Mouse (Mus musculus) midbrain, embryonic 11.5 days (tissue): ENCODE measurements around the gene Msi1. TPM values are rescaled to one million over a fixed set of nuclear protein-coding genes. Genes with fewer than 3 reads are reported as not detected.

Source experiments
- ATAC-seq: fragments of 200-750 bp; cut with Nextera tagmentation; 2 replicates; pipeline ENCODE4 v1.8.0; 2017; ENCODE audit warnings: moderate TSS enrichment, moderate library complexity; ENCODE audit not compliant: low FRiP score
- DNase-seq: peaks from one replicate; pipeline ENCODE4 v3.0.0; 2015; ENCODE audit warnings: low spot score; ENCODE audit errors: missing footprints
- H3K27ac ChIP-seq: fragments of 300-500 bp; sonication (generic); 2 replicates; pipeline ENCODE4 v1.5.1; 2014; ENCODE audit warnings: low read depth, low read length
- H3K27me3 ChIP-seq: fragments of 300-500 bp; sonication (generic); 2 replicates; pipeline ENCODE4 v1.6.1; 2014; ENCODE audit warnings: mild to moderate bottlenecking, low read length, moderate library complexity, mixed read lengths; ENCODE audit not compliant: control insufficient read depth, insufficient read depth
- H3K36me3 ChIP-seq: fragments of 300-500 bp; sonication (generic); 2 replicates; pipeline ENCODE4 v1.6.1; 2014; ENCODE audit warnings: mild to moderate bottlenecking, low read length, moderate library complexity, mixed read lengths; ENCODE audit not compliant: control insufficient read depth, insufficient read depth
- H3K4me1 ChIP-seq: fragments of 300-500 bp; sonication (generic); 2 replicates; pipeline ENCODE4 v1.6.1; 2014; ENCODE audit warnings: low read length; ENCODE audit not compliant: control insufficient read depth, insufficient read depth
- H3K4me2 ChIP-seq: fragments of 300-500 bp; sonication (generic); 2 replicates; pipeline ENCODE4 v1.6.1; 2014; ENCODE audit warnings: mild to moderate bottlenecking, moderate library complexity
- H3K4me3 ChIP-seq: fragments of 300-500 bp; sonication (generic); 2 replicates; pipeline ENCODE4 v1.5.1; 2014; ENCODE audit warnings: low read depth, low read length
- H3K9ac ChIP-seq: fragments of 300-500 bp; sonication (generic); 2 replicates; pipeline ENCODE4 v1.6.1; 2014; ENCODE audit warnings: low read length
- H3K9me3 ChIP-seq: fragments of 300-500 bp; sonication (generic); 2 replicates; pipeline ENCODE4 v1.6.1; 2016; ENCODE audit warnings: low read length; ENCODE audit not compliant: control insufficient read depth
- WGBS: fragments of 180-500 bp; shearing (Covaris S2); extraction: QIAGEN DNeasy Blood & Tissue Kit; methylation state at CpG from one replicate; pipeline ENCODE4 v1.1.7; 2014; 5-methylcytosine and 5-hydroxymethylcytosine counted together
- polyA plus RNA-seq: library from polyadenylated mRNA; unstranded; fragments of >200 nt; fragmentation: Nextera tagmentation; extraction: Ambion mirVana; gene quantifications from 2 replicates; pipeline ENCODE4 v1.2.1, GENCODE M21; 2014

Msi1 gene
- polyA plus RNA-seq, 1 experiment from 2014 or later, result 227 TPM

DNA sequence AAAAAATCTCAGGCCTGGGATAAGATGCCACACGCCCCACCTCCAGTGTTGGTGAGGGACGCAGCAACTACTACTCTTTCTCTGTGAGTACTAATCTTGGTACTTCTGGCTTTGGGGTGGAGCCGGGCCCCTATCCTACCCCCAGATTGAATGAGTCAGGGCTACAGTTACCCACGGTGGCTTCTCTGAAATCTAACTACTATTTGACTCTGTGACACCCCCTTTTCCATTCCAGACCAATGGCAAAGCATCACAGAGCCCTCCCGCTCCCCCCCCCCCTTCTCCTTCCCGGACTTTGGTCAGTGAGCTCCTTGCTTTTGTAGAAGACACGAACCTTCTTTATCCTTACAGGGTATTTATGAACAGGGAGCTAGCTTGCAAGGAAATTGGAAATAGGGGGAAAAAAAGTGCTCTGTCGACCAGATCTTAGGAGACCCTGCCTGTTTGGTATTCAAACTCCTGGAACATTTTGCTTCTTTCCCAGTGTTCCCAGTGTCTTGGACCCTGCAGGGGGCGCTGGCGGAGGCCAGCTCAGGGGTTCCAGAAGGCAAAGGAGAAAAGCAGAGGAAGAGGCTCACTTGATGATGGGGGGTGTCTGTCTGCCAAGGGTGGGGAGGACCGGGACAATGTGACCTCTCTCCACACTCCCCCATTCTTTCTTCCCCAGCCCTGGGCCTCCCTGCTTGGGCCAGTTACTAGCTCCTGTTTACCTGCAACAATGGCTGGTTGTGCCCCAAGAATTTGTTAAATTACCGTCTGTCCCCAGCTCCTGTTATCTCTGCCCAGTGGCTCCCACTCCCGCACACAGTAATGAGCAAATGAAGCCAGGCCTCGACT lies 1.9 kb downstream of the Msi1 start:
- Histone ChIP-seq H3K27me3 (no peaks in the 10 kb centered on the region), H3K9me3 (no peaks in the 10 kb centered on the region), H3K9ac (peak overlapping the region; percentile 100), H3K27ac (peak overlapping the region; percentile 100), H3K4me3 (peak overlapping the region; percentile 100), H3K4me1 (peaks cover 58% of the 10 kb centered on the region), H3K4me2 (peak overlapping the region; percentile 100), H3K36me3 (peaks cover 16% of the 10 kb centered on the region)
- DNase-seq, result peak; percentile 96
- no peak for ATAC-seq
- WGBS, result 2% methylated on average over 14 of the region's 14 CpGs

DNA sequence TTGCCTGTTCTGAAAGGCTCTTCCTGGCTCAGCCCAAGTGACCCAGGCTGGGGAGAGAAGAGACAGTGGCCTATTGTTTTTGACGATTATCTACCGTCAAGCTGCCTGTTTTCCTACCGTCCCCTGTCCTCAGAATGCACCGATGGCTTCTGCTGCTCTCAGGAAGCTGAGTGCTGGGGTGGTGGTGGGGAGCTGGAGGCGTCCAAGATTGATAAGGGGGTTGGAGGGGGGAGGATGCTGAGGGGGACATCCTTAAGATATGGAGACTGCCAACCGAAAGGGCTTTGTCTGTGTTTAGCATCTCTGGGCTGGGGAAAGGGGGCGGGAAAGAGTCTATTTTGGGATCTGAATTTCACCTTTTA lies 2.5 kb downstream of the Msi1 start:
- Histone ChIP-seq H3K4me2 (peak overlapping the region; percentile 100), H3K36me3 (peaks cover 16% of the 10 kb centered on the region)
- DNase-seq, result no peak

DNA sequence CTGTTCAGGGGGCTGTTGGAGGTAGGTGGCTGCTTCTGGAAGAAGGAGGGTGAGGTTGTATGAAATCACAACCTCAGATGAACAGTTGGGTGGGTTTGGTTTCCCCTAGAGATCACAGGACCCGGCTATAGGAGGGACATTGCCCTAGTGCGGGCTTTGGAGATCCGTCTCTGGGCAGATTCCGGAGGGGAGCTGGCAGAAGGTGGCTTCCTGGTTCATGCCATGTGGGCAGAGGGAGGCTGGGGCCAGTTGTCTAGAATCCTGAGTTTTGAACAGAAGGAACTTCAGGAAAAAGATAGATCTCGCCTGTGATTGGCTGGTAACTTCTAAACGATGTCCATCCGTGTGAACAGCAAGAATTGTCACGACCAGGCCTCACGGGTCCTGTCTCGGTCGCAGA lies 3.0 kb downstream of the Msi1 start:
- DNase-seq (no peak), ATAC-seq (no peak)
- 50% methylated on average over 11 of the region's 11 CpGs for WGBS
- Histone ChIP-seq H3K9me3 (no peaks in the 10 kb centered on the region), H3K27me3 (no peaks in the 10 kb centered on the region), H3K4me3 (peak overlapping the region; percentile 100), H3K9ac (peak overlapping the region; percentile 100), H3K4me2 (peak overlapping the region; percentile 100), H3K36me3 (peaks cover 16% of the 10 kb centered on the region), H3K27ac (peak overlapping the region; percentile 100), H3K4me1 (peaks cover 62% of the 10 kb centered on the region)

More for the DNA sequence above, 2.5 kb downstream of the Msi1 start:
- peaks cover 59% of the 10 kb centered on the region for H3K4me1 ChIP-seq
- no peaks in the 10 kb centered on the region for H3K9me3 ChIP-seq
- peak overlapping the region; percentile 100 for H3K4me3 ChIP-seq
- no peaks in the 10 kb centered on the region for H3K27me3 ChIP-seq
- WGBS, result 11% methylated on average over 7 of the region's 7 CpGs
- peak overlapping the region; percentile 100 for H3K27ac ChIP-seq
- ATAC-seq, result no peak
- peak overlapping the region; percentile 100 for H3K9ac ChIP-seq

DNA sequence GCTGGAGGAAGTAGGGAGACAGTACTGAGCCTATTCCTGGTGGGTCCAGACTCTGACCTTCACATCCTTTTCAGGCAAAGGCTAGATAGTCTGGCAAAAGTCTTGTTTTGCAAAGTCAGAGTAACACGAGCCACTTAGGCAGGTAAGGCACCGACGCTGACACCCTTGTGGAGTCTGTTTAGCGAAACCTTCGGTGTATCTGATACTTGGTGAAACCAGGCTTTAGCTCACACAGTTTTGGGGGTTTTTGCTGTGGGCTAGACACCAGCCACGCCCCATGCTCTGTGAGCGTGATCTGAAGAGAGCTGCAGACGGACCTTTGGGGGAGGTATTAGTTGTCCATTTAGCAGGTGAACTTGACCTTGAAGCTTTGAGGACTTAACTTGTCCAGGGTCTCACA lies 3.8 kb downstream of the Msi1 start:
- Histone ChIP-seq H3K4me2 (peak overlapping the region; percentile 100), H3K27me3 (no peaks in the 10 kb centered on the region), H3K27ac (peak overlapping the region; percentile 100), H3K9ac (peak overlapping the region; percentile 100), H3K9me3 (no peaks in the 10 kb centered on the region), H3K4me1 (peaks cover 64% of the 10 kb centered on the region), H3K36me3 (peaks cover 18% of the 10 kb centered on the region), H3K4me3 (peak overlapping the region; percentile 100)
- peak; percentile 91 for DNase-seq
- ATAC-seq, result no peak
- 58% methylated on average over 8 of the region's 8 CpGs for WGBS

DNA sequence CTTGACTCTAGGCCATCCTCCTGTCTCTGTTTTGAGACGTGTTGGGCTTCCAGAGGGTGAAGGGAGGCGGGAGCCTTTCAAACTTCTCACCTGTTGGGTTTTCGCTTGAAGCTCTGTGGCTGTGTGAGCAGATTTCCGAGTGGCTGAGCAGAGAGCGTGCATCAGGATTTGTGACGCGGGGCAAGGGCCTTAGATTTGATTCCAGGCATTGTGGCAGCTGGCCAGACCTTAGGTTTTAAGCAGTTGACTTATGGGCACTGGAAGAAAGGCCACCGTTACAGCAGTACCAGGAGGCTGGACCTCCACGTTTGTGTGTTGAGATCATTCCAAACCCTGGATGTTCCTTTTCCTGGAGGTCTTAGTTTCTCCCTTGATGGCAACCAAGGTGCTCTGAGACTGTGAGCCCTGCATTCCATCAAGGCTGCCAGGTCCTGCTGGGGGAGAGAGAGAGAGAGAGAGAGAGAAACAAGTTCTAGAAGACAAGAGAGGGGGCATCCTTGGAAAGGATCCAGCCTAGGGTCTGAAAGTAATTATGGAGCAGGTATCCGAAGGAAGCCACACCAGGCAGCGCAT lies 5.0 kb downstream of the Msi1 start:
- Histone ChIP-seq H3K9me3 (no peaks in the 10 kb centered on the region), H3K27ac (peak overlapping the region; percentile 100), H3K36me3 (peaks cover 25% of the 10 kb centered on the region), H3K4me2 (peak overlapping the region; percentile 100), H3K4me1 (peaks cover 68% of the 10 kb centered on the region), H3K9ac (peak overlapping the region; percentile 100), H3K4me3 (peak overlapping the region; percentile 100), H3K27me3 (no peaks in the 10 kb centered on the region)
- WGBS, result 17% methylated on average over 11 of the region's 11 CpGs
- ATAC-seq (no peak), DNase-seq (peak; percentile 95)

DNA sequence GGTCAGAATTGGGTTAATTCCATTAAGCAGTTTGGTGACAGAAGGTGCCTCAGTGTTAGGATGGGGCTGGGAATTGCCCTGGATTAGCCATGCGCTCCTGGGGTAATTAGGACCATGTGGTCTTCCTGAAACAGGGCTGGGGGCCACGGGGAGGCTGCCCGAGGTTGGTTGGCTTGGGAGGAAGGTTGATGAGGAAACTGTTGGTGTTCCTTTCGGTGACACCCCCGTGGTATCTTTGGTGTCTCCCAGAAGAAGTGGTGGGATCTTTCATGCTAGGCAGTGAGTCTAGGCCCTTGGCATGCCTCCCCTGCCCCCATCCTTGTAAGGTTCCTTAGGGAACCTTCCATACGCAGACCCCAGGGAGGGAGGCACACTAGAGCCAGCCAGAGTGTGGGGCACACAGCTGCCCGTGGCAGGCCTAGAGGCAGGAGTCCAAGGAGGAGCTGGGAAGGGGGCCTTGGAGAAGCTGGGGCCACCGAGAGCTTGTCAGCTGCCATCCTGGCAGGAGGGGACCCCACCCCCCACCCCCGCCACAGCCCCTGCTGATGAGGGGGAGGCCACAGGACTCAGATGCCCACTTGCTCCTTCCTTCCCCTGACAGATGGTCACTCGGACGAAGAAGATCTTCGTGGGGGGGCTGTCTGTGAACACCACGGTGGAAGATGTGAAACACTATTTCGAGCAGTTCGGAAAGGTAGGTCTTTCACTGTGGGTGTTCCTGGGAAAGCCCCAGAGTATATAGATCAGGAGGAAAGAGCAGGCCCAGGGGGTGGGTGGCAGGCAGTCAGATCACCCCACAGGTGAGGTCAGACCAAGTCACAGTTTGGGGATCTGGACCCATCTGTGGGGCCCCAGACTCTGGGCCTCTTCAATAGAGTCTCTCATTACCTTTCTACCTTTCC lies 5.7 kb downstream of the Msi1 start:
- Histone ChIP-seq H3K4me3 (peak overlapping the region; percentile 100), H3K9ac (peak overlapping the region; percentile 100), H3K4me1 (peaks cover 73% of the 10 kb centered on the region), H3K27ac (peak overlapping the region; percentile 100), H3K9me3 (no peaks in the 10 kb centered on the region), H3K36me3 (peaks cover 32% of the 10 kb centered on the region), H3K27me3 (no peaks in the 10 kb centered on the region), H3K4me2 (peak overlapping the region; percentile 100)
- WGBS, result 9% methylated on average over 15 of the region's 15 CpGs
- ATAC-seq (no peak), DNase-seq (peak; percentile 95)

DNA sequence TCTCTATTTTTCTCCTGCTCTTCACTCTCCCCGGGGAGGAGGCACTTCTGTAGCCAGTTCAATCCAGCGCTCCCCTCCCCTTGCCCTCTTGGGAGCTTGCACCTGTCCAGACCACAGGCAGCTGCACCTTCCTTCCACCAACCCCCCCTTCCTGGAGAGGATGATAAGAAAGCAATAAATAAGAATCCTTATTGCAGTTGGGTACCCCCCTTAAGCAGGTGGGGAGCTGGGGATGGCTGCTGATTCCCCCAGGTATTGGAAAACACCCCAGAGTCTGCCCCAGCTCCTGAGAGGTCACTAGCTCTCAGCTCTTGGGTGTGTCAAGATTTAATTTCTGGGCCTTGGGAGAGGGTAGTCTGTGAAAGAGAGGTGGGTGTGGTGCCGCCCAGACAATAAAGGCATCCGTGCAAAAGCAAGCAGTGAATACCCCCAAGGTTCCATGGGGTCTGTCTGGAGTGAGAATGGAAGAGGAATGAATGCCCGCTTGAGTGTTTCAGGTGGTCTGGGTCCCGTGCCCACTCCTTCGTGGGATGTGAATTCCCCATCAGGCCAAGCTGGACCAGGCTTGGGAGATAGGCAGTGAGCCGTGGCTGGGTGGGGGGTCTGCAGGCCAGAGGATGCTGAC lies 6.5 kb downstream of the Msi1 start:
- Histone ChIP-seq H3K9ac (peak overlapping the region; percentile 100), H3K36me3 (peaks cover 34% of the 10 kb centered on the region), H3K9me3 (no peaks in the 10 kb centered on the region), H3K27me3 (no peaks in the 10 kb centered on the region), H3K4me3 (peak overlapping the region; percentile 100), H3K4me2 (peak overlapping the region; percentile 100), H3K4me1 (peaks cover 76% of the 10 kb centered on the region), H3K27ac (peak overlapping the region; percentile 100)
- ATAC-seq, result no peak
- WGBS, result 1% methylated on average over 8 of the region's 8 CpGs
- DNase-seq, result no peak

DNA sequence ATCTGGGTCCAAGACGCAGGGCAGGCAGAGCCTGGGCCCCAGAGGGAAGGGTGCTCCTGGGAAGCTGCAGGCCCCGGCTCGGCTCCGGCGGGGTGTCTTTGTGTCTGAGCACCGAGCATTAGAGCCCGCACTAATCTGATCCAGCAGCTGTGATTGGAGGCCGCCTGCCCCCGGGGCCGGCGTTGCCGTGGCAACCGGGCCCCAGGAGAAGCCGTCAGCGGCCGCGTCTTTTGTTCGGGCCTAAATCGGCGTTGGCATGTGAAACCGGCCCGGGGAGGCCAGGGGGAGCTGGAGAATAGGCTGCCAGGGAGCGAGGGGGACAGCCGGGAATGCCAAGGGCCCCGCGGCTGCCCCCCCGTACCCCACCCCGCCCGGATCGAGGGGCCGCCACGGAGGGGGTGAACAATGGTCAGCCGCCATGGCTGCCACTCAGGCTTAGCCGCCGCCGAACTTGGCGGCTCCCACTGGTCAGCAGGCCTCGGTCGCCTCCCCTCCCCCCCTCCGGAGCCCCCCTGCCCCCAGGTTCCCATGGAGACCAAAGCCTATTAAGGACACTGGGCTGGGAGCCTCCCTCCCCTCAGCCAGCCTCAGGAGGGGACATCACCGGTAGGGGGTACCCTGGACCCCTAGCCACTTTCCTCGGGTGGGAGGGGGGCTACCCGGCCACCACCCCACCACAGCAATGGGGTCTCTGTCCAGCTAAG lies 7.2 kb downstream of the Msi1 start:
- Histone ChIP-seq H3K4me1 (peaks cover 82% of the 10 kb centered on the region), H3K36me3 (peaks cover 39% of the 10 kb centered on the region), H3K27me3 (no peaks in the 10 kb centered on the region), H3K4me3 (peak overlapping the region; percentile 100), H3K27ac (peak overlapping the region; percentile 100), H3K9me3 (no peaks in the 10 kb centered on the region), H3K9ac (peak overlapping the region; percentile 100), H3K4me2 (peak overlapping the region; percentile 100)
- peak; percentile 100 for DNase-seq
- WGBS, result under 1% methylated on average over 43 of the region's 43 CpGs
- peak; percentile 91 for ATAC-seq
